Mouse (Mus musculus) erythroblast, embryonic 14.5 days (primary cell): ENCODE data around the gene Chrm4.

Source experiments
- GATA1 ChIP-seq: IDR thresholded peaks from 2 replicates; pipeline ENCODE4 v1.6.1; 2012; ENCODE audit warnings: low read length, inconsistent platforms, mixed read lengths
- TAL1 ChIP-seq: IDR thresholded peaks from 3 replicates; pipeline ENCODE4 v1.6.1; 2012; ENCODE audit warnings: low read length, inconsistent platforms, mixed read lengths

- TF ChIP-seq TAL1, result no peak
- no peak for TF ChIP-seq GATA1
Observed at GRCm38 (mm10) chr2:91939303-91939935, 12.4 kb downstream of the Chrm4 start.
